Mouse (Mus musculus) left cerebral cortex, postnatal 25 days (tissue): Measurements from ENCODE around the gene Prrc2a. TPM values are rescaled to one million over a fixed set of nuclear protein-coding genes. Genes with fewer than 3 reads are reported as not detected.

Experiments used
- DNase-seq, 2 experiments: peaks; one replicate each; pipeline ENCODE4 v3.0.0; 2022; ENCODE audit warnings: low spot score in 2 of 2, mixed read lengths in 1 of 2
- intact Hi-C: fragments of 180-260 bp; cut with DNase I; formaldehyde crosslinking; loops from one replicate; pipeline ENCODE4 v1.15.1; 2025
- total RNA-seq, 2 experiments: library from RNA; stranded (reverse); gene quantifications; 2 replicates each; pipeline ENCODE4 v1.2.3; 2021

Prrc2a gene
- 100 to 1,000 TPM; 268 to 285 TPM for total RNA-seq

- DNase-seq, result peak; percentile 99 to 100
- intact Hi-C loops, result loop anchor here (1.0 kb wide), 2 partner anchors 30 to 70 kb away; partner anchors contain the start of genes Bag6 and Nfkbil1
Observed at GRCm38 (mm10) chr17:35164568-35165450, at the start of gene Prrc2a. Prrc2a (minus strand) TSS chr17:35164897.

- intact Hi-C loops, result no loop called here
Observed at GRCm38 (mm10) chr17:35213071-35213470, 48.4 kb upstream of the Prrc2a start.

GRCm38 (mm10) chr17:35210593-35210992 lies 45.9 kb upstream of the Prrc2a start:
- DNase-seq, result no peak
- intact Hi-C loops, result no loop called here

More at GRCm38 (mm10) chr17:35213071-35213470, 48.4 kb upstream of the Prrc2a start:
- no peak for DNase-seq

DNA sequence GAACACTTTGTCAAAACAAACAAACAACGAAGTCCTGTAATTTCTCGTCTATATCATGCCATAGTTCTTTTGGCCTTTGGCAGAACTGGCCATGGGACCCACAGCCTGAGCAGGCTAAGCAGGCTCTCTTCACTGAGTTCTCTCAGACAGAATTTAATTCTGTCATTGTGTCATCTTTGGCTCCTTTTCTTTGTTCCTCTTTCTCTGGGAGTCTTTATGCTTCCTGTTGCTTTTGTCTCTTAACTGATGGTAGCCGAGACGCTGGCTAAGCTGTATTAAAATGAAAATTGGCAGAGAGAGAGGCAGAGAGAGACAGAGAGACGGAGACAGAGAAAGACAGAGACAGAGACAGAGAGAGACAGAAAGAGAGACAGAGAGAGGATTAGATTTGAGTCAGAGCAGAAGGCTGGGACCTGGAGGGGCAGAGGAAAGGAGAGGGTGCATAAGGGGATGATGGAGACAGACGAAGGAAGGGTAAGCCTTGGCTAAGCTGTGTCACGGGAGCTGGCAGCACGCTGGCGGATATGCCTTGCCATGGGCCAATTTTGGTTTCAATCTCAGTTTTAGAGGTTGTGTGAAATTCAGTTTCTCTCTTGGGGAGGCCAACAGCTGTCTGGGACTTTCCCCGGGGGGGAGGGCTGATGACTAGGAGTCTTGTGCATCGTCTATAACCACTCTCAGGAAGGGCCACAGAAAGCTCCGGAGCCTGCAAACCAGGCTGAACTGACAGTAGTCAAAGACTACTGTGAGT lies 45.3 kb upstream of the Prrc2a start:
- DNase-seq, result no peak
- intact Hi-C loops, result no loop called here

DNA sequence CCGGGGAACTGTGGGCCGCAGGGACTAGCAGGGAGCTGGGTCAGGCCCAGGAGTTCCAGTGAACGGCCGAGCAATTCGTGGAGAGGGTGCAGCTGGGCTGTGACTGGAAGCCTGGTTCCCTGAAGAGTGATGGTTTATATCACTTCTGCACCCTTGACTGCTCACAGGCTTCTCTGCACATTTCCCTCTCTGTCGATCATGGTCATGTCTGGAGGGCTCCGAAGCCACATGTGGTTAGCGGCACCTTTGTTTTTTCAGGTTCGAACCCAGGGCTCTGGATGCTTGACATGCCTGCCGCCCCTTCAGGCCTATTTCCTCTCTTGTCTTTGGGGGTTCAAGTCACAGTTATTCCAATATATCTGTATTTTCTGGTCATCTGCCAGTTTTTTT lies 40.7 kb upstream of the Prrc2a start:
- no peak for DNase-seq
- intact Hi-C loops, result no loop called here

DNA sequence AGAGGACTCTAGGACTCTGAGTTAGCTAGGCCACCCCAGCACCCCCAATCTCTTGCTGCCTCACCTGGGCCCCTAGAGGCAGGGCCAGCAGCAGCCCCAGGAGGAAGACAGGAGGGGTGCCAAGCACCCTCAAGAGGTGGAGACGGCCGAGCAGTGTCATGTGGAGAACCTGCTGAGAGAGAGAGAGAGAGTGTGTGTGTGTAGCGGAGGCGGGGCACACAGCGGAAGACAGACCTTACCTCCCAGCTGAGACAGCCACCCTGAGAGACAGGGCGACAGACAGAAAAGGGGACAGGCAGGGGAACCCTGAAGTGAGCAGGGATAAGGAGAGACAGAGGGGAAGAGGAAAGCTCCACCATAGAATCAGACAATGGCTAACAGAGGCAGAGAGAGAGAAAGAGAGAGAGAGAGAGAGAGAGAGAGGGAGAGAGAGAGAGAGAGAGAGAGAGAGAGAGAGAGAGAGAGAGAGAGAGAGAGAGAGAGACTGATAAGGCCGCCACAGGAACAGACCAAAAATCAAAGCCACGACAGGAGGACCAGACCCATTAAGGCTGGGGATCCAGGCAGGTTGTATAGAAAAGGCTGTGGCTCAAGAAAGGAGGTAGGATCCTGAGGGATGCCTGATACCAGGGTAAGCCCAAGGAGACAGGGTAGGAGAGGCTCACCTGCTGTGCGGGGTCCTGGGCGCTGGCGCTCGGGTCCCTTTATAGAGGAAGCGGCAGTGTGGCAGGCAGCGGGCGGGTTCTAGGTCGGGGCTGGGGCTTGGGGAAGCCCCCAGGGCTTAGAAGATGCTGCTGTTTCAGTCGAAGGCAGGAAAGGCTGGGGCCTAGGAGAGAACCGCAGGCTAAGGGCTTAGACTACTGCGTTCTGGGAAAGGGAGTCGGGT lies 40.0 kb upstream of the Prrc2a start, which contains the start of gene Lta:
Lta (minus strand) TSS at position 858 of the 886 bp plus-strand sequence.
- DNase-seq, result no peak
- intact Hi-C loops, result no loop called here

- no peak for DNase-seq
- intact Hi-C loops, result no loop called here
Observed at GRCm38 (mm10) chr17:35202442-35202841, 37.7 kb upstream of the Prrc2a start.

- no peak for DNase-seq
Observed at GRCm38 (mm10) chr17:35201787-35202186, 37.1 kb upstream of the Prrc2a start, which contains the start of gene Tnf. Tnf (minus strand) TSS chr17:35202007.

GRCm38 (mm10) chr17:35201128-35201527 lies 36.4 kb upstream of the Prrc2a start:
- DNase-seq, result no peak
- intact Hi-C loops, result no loop called here

More at GRCm38 (mm10) chr17:35201787-35202186, 37.1 kb upstream of the Prrc2a start, which contains the start of gene Tnf:
- intact Hi-C loops, result no loop called here

GRCm38 (mm10) chr17:35200398-35200797 lies 35.7 kb upstream of the Prrc2a start:
- no peak for DNase-seq
- intact Hi-C loops, result no loop called here

- intact Hi-C loops, result loop anchor here (5.0 kb wide), 1 partner anchor 33 kb away; the partner anchor contains the start of gene Atp6v1g2
- no peak for DNase-seq
Observed at GRCm38 (mm10) chr17:35198946-35199345, 34.2 kb upstream of the Prrc2a start.

DNA sequence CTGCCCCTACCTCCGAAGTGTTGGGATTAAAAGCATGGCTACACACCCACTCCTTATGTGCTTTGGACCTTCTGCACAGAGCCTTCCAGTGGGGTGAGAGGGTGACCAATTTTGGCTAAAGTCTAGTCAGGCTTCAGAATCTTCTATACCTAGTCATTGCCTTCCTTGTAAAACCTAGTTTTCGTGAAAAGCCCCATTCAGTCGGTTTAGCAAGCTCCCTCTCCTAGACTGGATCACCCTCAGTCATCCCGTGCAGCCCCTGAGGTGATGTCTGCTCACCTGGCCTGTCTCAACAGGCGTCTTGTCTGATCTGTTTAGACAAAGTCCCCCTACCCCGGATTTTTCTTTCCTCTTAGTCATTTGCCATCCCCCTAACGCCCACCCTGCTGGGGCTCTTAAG lies 33.3 kb upstream of the Prrc2a start:
- intact Hi-C loops, result loop anchor here (5.0 kb wide), 1 partner anchor 34 kb away; the partner anchor contains the start of gene Atp6v1g2
- DNase-seq, result no peak

DNA sequence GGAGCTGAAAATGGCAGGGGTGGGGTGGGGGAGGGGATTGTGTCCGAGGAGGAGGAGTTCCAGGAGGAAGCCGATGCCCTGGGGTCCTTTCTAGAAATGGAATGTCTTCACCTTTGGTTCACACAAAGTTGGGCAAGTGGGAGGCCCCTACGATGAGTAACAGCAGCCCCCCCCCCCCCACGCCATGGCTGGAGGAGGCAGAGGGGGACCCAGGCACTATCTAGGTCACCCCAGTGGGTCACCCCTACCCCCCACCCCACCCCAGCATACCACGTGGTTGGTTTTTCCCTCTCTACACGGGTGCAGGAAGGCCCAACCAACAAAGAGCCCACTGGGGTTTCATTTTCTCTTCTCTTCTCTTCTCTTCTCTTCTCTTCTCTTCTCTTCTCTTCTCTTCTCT lies 32.4 kb upstream of the Prrc2a start:
- DNase-seq, result no peak
- intact Hi-C loops, result loop anchor here (5.0 kb wide), 1 partner anchor 35 kb away; the partner anchor contains the start of gene Atp6v1g2

DNA sequence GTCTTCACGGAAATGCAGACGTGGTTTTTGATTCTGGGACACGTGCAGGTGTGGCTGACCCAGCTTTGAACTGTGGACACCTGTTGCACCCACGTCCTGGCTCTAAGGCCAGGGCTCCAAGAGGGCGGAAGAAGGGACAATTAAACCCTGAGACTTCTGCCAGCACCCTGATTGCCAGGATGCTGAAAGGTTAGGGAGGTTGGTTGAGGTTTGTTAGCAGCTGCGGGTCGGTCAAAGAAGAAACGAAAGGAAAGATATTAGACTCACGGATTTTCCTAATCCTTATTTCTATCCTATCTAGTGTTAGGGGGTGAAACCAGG lies 31.6 kb upstream of the Prrc2a start:
- intact Hi-C loops, result loop anchor here (5.0 kb wide), 1 partner anchor 36 kb away; the partner anchor contains the start of gene Atp6v1g2
- DNase-seq, result no peak

- DNase-seq, result peak; percentile 78 to 83
- intact Hi-C loops, result loop anchor here (5.0 kb wide), 1 partner anchor 37 kb away; the partner anchor contains the start of gene Atp6v1g2
Observed at GRCm38 (mm10) chr17:35195631-35196320, 31.1 kb upstream of the Prrc2a start.

DNA sequence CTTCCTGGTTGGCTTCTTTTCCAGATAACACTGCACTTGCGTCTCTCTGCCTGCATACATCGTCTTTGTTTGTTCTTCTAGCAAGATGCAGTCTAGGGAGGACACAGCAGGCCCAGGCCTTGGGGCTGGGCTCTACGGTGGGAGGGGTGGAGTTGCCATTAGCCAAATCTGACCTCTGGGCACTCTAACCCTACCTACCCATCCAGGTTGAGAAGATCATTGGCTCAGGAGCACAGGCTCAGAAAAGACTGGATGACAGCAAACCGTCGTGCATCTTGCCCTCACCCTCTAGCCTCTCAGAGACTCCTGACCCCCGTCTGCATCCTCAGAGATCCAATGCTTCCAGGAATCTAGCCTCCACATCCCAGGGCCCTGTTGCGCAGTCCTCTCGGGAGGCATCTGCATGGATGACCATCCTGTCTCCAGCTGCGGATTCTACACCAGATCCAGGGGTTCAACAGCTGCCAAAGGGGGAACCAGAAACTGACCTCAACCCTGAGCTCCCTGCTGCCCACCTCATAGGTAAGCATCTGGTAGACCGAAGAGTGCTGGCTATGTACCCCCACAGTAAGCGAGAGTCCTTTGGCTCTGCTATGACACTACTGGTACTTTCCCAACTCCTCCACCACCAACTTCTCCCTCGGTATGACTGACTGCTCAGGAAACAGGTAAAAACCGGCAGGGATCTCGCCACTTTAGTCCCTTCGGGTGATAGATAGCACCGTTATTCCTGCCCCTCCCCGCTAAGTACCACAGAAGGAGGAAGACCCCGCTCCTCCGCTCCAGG lies 30.3 kb upstream of the Prrc2a start:
- no peak for DNase-seq

GRCm38 (mm10) chr17:35193881-35194843 lies 29.5 kb upstream of the Prrc2a start, which contains the start of gene Ltb:
Ltb (plus strand) TSS chr17:35194439.
- no peak for DNase-seq
- intact Hi-C loops, result no loop called here

More for the DNA sequence above, 30.3 kb upstream of the Prrc2a start:
- intact Hi-C loops, result loop anchor here (5.0 kb wide), 1 partner anchor 37 kb away; the partner anchor contains the start of gene Atp6v1g2
